Mouse (Mus musculus): ENCODE data around the gene Naa25. TPM values are rescaled to one million over a fixed set of nuclear protein-coding genes. Genes with fewer than 3 reads are reported as not detected.
"Not testable (repeated sequence)": the region's sequence is repeated elsewhere in the genome, so short reads cannot be mapped to it uniquely, and the experiment has no call there.

Naa25 gene
- polyA plus RNA-seq (2014; fragmentation: Nextera tagmentation; extraction: Ambion mirVana): 32.8 and 49.7 TPM in 2 replicates

DNA sequence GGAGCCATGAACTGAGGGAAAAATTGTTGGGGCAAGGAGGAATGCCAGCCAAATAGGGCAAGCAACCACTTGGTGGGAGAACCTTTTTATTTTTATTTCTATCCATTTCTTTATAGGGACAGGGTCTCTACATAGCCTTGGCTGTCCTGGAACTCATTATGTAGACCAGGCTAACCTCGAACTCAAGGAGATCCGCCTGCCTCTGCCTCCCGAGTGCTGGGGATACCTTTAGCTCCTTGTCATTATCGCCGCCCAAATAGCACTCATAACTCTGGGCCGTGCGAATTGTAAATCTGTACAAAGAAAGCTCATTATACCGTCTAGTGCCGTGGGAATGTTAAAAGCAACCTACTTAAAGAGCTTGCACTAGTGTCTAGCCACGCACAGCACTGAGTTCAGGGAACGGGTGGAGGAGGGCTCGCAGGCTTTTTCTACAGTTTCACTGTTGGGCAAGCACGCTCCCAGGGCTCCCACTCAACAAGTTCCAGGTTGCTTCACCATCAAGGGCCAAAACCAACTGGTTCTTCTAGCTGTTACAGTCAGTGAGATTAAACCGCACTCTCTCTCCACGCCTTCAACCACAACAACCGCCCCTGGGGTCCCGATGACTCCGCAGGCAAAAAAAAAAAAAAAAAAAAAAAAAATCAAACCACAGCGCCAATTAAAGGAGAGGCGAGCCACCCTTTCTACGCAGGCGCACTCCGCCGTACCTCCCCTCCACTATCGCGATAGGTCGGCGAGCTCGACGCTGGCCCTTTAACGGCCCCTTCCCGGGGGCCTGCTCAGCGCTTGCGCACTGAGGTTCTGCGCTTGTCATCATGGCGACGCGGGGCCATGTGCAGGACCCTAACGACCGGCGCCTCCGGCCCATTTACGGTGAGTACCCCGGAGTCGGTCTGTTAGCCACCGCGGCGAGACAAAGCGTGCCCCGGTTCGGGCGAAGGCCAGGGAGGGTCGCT, at the start of gene Naa25:
Naa25 (plus strand) TSS at position 750 of the 959 bp plus-strand sequence.
- 10% methylated on average over 53 of the region's 53 CpGs for WGBS
- peak; percentile 95 for ATAC-seq (ENCODE audit: low FRiP score, low TSS enrichment)
- Histone ChIP-seq H3K4me2 (replicated peaks; ENCODE audit: low read depth, low read length) (peak within 1 kb of the TSS; percentile 90), H3K4me1 (ENCODE audit: control insufficient read depth, insufficient read depth, low read length) (peaks cover 12% of the 10 kb centered on the region), H3K36me3 (ENCODE audit: control insufficient read depth, insufficient read depth, low read length) (no peaks in the 10 kb centered on the region; the same call in 1 of the 2 replicates), H3K9me3 (ENCODE audit: control insufficient read depth, low read length) (no peaks in the 10 kb centered on the region), H3K9ac (ENCODE audit: low read depth, low read length) (peak within 1 kb of the TSS; percentile 84), H3K27ac (ENCODE audit: low read depth, low read length) (peak within 1 kb of the TSS; percentile 84), H3K4me3 (ENCODE audit: low read length) (peak within 1 kb of the TSS; percentile 99), H3K27me3 (ENCODE audit: control insufficient read depth, insufficient read depth, low read length) (no peaks in the 10 kb centered on the region)

DNA sequence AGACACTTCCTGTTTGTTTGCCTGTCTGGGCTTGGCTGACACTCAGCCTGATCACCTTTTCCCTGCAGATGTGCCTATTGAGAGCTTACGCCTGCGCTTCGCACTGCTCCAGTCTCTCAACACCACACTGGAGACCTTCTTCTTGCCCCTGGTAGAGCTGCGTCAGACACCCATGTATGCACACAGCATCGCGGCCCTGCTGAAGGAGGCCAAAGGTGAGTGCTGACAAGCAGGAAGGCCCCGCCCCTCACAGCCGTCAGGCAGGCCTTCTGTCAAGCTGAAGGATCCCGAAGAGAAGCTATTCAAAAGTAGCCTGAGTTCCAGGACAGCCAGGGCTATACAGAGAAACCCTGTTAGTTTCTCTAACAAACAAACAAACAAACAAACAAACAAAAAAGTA, 38.5 kb upstream of the Naa25 start:
- no peak overlapping the region for H3K27ac ChIP-seq (ENCODE audit: low read depth, low read length)
- H3K27me3 ChIP-seq (ENCODE audit: control insufficient read depth, insufficient read depth, low read length): no peaks in the 10 kb centered on the region
- no peak overlapping the region for H3K4me2 ChIP-seq (replicated peaks; ENCODE audit: low read depth, low read length)
- no peaks in the 10 kb centered on the region for H3K9me3 ChIP-seq (ENCODE audit: control insufficient read depth, low read length)
- no peak overlapping the region for H3K4me3 ChIP-seq (ENCODE audit: low read length)
- no peak overlapping the region for H3K9ac ChIP-seq (ENCODE audit: low read depth, low read length)
- no peak for ATAC-seq (ENCODE audit: low FRiP score, low TSS enrichment)
- WGBS: 65% methylated on average over 9 of the region's 9 CpGs
- H3K36me3 ChIP-seq (ENCODE audit: control insufficient read depth, insufficient read depth, low read length): peaks cover 96% of the 10 kb centered on the region
- H3K4me1 ChIP-seq (ENCODE audit: control insufficient read depth, insufficient read depth, low read length): no peaks in the 10 kb centered on the region

DNA sequence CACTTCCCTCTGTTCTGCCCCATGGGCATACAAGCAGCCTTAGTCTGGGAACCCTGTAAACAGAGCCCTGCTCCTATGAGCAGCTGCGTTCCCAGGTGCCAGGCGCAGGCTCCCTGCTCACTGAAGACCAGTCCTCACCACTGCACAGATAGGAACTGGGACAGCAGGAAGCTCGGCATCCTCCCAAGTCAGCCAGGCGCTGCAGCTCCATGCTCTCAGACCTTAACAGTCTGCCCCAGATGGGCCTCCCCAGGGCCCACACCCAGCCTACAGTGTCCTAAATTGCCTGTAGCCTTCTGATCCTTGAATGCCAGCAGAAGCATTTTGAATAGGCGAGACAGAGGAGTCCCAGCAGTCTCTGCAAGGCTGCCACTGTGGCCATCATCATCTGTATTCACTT, 36.0 kb upstream of the Naa25 start:
- Histone ChIP-seq H3K4me3 (ENCODE audit: low read length) (no peak overlapping the region), H3K27ac (ENCODE audit: low read depth, low read length) (no peak overlapping the region), H3K9me3 (ENCODE audit: control insufficient read depth, low read length) (no peaks in the 10 kb centered on the region), H3K36me3 (ENCODE audit: control insufficient read depth, insufficient read depth, low read length) (peaks cover 95% of the 10 kb centered on the region), H3K4me1 (ENCODE audit: control insufficient read depth, insufficient read depth, low read length) (no peaks in the 10 kb centered on the region), H3K27me3 (ENCODE audit: control insufficient read depth, insufficient read depth, low read length) (no peaks in the 10 kb centered on the region), H3K9ac (ENCODE audit: low read depth, low read length) (no peak overlapping the region), H3K4me2 (replicated peaks; ENCODE audit: low read depth, low read length) (no peak overlapping the region)
- no peak for ATAC-seq (ENCODE audit: low FRiP score, low TSS enrichment)
- WGBS: 95% methylated on average over 5 of the region's 5 CpGs

DNA sequence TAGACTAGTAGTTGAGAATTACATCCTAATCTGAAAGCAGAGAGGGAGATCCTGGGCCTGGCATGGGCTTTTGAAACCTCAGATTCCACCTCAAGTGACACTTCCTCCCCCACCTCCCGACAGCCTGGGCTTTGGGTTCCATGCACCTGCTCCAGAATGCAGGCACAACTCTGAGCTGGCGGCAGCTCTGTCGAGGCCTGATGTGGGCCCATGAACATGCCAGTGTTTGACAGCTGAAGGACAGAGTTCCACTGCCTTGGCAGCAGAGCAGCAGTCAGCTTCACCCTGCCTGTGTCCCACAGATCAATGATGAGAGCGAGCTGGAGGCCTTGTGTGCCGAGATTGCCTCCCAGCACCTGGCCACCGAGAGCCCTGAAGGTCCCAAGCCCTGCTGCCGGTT, 34.3 kb upstream of the Naa25 start:
- 88% methylated on average over 7 of the region's 7 CpGs for WGBS
- Histone ChIP-seq H3K4me1 (ENCODE audit: control insufficient read depth, insufficient read depth, low read length) (no peaks in the 10 kb centered on the region), H3K27me3 (ENCODE audit: control insufficient read depth, insufficient read depth, low read length) (no peaks in the 10 kb centered on the region), H3K36me3 (ENCODE audit: control insufficient read depth, insufficient read depth, low read length) (peaks cover 91% of the 10 kb centered on the region), H3K4me2 (replicated peaks; ENCODE audit: low read depth, low read length) (no peak overlapping the region), H3K9ac (ENCODE audit: low read depth, low read length) (no peak overlapping the region), H3K9me3 (ENCODE audit: control insufficient read depth, low read length) (no peaks in the 10 kb centered on the region), H3K4me3 (ENCODE audit: low read length) (no peak overlapping the region), H3K27ac (ENCODE audit: low read depth, low read length) (no peak overlapping the region)
- ATAC-seq (ENCODE audit: low FRiP score, low TSS enrichment): no peak

DNA sequence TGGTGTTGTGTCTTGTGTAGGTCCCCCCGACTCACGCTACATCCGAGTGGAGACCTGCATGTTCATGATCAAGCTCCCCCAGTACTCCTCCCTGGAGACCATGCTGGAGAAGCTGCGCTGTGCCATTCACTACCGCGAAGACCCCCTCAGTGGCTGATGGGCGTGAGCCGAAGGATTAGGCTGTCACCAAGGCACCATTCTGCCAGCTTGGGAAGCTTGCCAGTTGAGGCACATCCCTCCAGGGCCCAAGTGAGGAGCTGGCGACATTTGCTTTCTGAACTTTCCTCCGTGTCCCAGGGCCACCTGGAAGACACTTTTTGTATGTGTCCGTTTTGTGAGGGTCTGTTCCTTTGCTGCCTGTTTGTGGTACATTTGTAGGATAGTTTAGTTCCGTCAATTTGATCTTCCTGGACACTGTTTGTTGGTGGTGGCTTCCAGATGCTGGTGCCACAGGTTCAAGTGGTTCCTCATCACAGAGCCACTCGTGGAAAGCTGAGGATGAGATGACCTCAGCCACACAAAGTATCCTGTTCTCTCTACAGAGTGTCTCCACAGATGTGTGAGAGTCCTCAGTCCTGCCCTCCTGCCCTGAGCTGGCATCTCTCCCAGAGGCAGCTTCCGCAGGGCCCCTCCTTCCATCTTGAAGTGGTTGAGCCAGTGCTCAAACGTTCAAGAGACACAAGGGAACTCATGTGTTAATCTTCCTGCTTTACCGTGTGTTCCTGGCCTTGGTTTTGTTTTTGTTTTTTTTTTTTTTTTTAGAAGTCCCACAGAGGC, 31.1 kb upstream of the Naa25 start:
- Histone ChIP-seq H3K36me3 (ENCODE audit: control insufficient read depth, insufficient read depth, low read length) (peaks cover 66% of the 10 kb centered on the region), H3K4me2 (replicated peaks; ENCODE audit: low read depth, low read length) (no peak overlapping the region), H3K4me1 (ENCODE audit: control insufficient read depth, insufficient read depth, low read length) (no peaks in the 10 kb centered on the region), H3K4me3 (ENCODE audit: low read length) (no peak overlapping the region), H3K27ac (ENCODE audit: low read depth, low read length) (no peak overlapping the region), H3K27me3 (ENCODE audit: control insufficient read depth, insufficient read depth, low read length) (no peaks in the 10 kb centered on the region), H3K9ac (ENCODE audit: low read depth, low read length) (no peak overlapping the region), H3K9me3 (ENCODE audit: control insufficient read depth, low read length) (no peaks in the 10 kb centered on the region)
- no peak for ATAC-seq (ENCODE audit: low FRiP score, low TSS enrichment)
- 84% methylated on average over 16 of the region's 16 CpGs for WGBS

DNA sequence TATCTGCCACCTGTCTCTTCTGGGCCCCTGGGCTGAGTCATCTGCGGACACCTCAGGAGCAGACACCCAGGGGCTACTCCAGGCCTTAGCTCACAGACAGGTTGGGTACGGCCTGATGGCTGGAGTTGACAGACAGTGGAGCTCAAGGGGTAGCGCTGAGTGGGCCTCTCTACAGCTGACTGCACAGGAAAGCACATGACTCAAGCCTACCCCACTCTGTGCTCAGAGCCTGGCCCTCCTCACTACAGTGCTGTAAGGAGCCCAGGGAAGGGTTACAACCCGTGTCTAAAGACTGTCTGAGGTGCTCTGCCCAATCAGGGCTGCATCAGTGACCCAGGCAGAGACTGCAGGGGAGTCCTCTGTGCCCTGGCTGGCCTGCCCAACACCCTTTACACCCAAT, 30.5 kb upstream of the Naa25 start:
- H3K4me2 ChIP-seq (replicated peaks; ENCODE audit: low read depth, low read length): no peak overlapping the region
- H3K4me1 ChIP-seq (ENCODE audit: control insufficient read depth, insufficient read depth, low read length): no peaks in the 10 kb centered on the region
- H3K27ac ChIP-seq (ENCODE audit: low read depth, low read length): no peak overlapping the region
- H3K9ac ChIP-seq (ENCODE audit: low read depth, low read length): no peak overlapping the region
- 78% methylated on average over 4 of the region's 4 CpGs for WGBS
- no peak for ATAC-seq (ENCODE audit: low FRiP score, low TSS enrichment)
- H3K9me3 ChIP-seq (ENCODE audit: control insufficient read depth, low read length): no peaks in the 10 kb centered on the region
- H3K27me3 ChIP-seq (ENCODE audit: control insufficient read depth, insufficient read depth, low read length): no peaks in the 10 kb centered on the region
- H3K4me3 ChIP-seq (ENCODE audit: low read length): no peak overlapping the region
- peaks cover 66% of the 10 kb centered on the region for H3K36me3 ChIP-seq (ENCODE audit: control insufficient read depth, insufficient read depth, low read length)

DNA sequence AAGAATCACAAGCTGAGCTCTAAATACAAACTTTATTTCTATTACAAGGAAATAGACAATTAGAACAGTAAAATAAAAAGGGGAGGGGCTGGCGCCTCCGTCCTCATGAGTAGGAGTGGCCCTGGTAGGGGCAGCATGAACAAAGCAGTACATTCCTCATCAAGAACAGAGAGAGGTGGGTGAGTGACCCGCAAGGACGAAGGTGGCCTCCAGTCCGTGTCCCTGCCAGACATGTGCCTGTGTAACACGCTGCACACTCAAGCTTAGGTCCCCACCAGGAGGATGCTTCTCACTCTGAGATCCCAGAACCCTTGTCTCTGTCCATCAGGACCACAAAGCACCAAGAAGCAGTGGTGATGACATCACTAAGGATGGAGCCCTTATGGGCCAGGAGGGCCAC, 26.0 kb upstream of the Naa25 start:
- 83% methylated on average over 6 of the region's 6 CpGs for WGBS
- Histone ChIP-seq H3K9me3 (ENCODE audit: control insufficient read depth, low read length) (no peaks in the 10 kb centered on the region), H3K36me3 (ENCODE audit: control insufficient read depth, insufficient read depth, low read length) (peaks cover 62% of the 10 kb centered on the region)

DNA sequence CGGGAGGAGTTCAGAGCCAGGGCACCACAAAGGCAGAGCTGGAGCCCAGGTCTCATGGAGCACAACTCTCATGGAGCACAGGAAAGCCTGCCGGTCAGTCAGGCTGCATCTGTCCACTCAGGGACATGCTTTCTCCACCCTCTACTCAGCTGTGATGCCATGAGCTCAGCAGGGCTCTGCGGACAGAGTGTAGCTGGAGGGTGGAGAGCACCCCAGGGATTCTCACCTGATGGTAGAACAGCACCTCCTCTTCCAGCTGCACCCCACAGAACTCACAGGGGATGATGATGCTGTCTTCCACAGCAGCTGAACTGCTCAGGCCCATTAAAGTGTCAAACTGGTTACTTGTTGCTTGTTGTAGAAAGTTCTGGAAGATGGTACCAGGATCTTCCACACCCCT, 22.9 kb upstream of the Naa25 start:
- Histone ChIP-seq H3K27ac (ENCODE audit: low read depth, low read length) (no peak overlapping the region), H3K4me3 (ENCODE audit: low read length) (no peak overlapping the region), H3K4me2 (replicated peaks; ENCODE audit: low read depth, low read length) (no peak overlapping the region), H3K9ac (ENCODE audit: low read depth, low read length) (no peak overlapping the region), H3K9me3 (ENCODE audit: control insufficient read depth, low read length) (no peaks in the 10 kb centered on the region), H3K4me1 (ENCODE audit: control insufficient read depth, insufficient read depth, low read length) (no peaks in the 10 kb centered on the region), H3K27me3 (ENCODE audit: control insufficient read depth, insufficient read depth, low read length) (no peaks in the 10 kb centered on the region), H3K36me3 (ENCODE audit: control insufficient read depth, insufficient read depth, low read length) (peaks cover 72% of the 10 kb centered on the region)
- 88% methylated on average over 3 of the region's 3 CpGs for WGBS
- ATAC-seq (ENCODE audit: low FRiP score, low TSS enrichment): no peak

More for the DNA sequence above, 26.0 kb upstream of the Naa25 start:
- Histone ChIP-seq H3K4me1 (ENCODE audit: control insufficient read depth, insufficient read depth, low read length) (no peaks in the 10 kb centered on the region), H3K4me2 (replicated peaks; ENCODE audit: low read depth, low read length) (no peak overlapping the region), H3K4me3 (ENCODE audit: low read length) (no peak overlapping the region), H3K27me3 (ENCODE audit: control insufficient read depth, insufficient read depth, low read length) (no peaks in the 10 kb centered on the region), H3K27ac (ENCODE audit: low read depth, low read length) (no peak overlapping the region), H3K9ac (ENCODE audit: low read depth, low read length) (no peak overlapping the region)
- no peak for ATAC-seq (ENCODE audit: low FRiP score, low TSS enrichment)

- H3K4me2 ChIP-seq (replicated peaks; ENCODE audit: low read depth, low read length); H3K4me3 ChIP-seq (ENCODE audit: low read length); H3K9me3 ChIP-seq (ENCODE audit: control insufficient read depth, low read length); H3K9ac ChIP-seq (ENCODE audit: low read depth, low read length); H3K27me3 ChIP-seq (ENCODE audit: control insufficient read depth, insufficient read depth, low read length); H3K4me1 ChIP-seq (ENCODE audit: control insufficient read depth, insufficient read depth, low read length); H3K27ac ChIP-seq (ENCODE audit: low read depth, low read length); ATAC-seq (ENCODE audit: low FRiP score, low TSS enrichment): not testable (repeated sequence)
- peaks cover 79% of the 10 kb centered on the region for H3K36me3 ChIP-seq (ENCODE audit: control insufficient read depth, insufficient read depth, low read length)
- WGBS: 80% methylated on average over 5 of the region's 5 CpGs
These were observed 20.8 kb upstream of the Naa25 start for GRCm38 (mm10) chr5:121376972-121377371.

All from kidney, embryonic 14.5 days (tissue).